Mouse (Mus musculus) hindbrain, embryonic 11.5 days (tissue): Measurements from ENCODE around the gene Mtor. TPM values are rescaled to one million over a fixed set of nuclear protein-coding genes. Genes with fewer than 3 reads are reported as not detected.

Source experiments
- ATAC-seq: fragments of 200-750 bp; cut with Nextera tagmentation; 2 replicates; pipeline ENCODE4 v1.8.0; 2017; ENCODE audit warnings: mild to moderate bottlenecking, moderate TSS enrichment, moderate library complexity; ENCODE audit not compliant: low FRiP score
- DNase-seq: peaks from one replicate; pipeline ENCODE4 v3.0.0-alpha.2; 2015; ENCODE audit warnings: low spot score
- H3K27ac ChIP-seq: fragments of 300-500 bp; sonication (generic); 2 replicates; pipeline ENCODE4 v1.5.1; 2014; ENCODE audit warnings: mild to moderate bottlenecking, low read depth, low read length
- H3K27me3 ChIP-seq: fragments of 300-500 bp; sonication (generic); 2 replicates; pipeline ENCODE4 v1.6.1; 2014; ENCODE audit warnings: mild to moderate bottlenecking, low read length, moderate library complexity, mixed read lengths; ENCODE audit not compliant: control insufficient read depth, insufficient read depth
- H3K36me3 ChIP-seq: fragments of 300-500 bp; sonication (generic); 2 replicates; pipeline ENCODE4 v1.6.1; 2014; ENCODE audit warnings: mild to moderate bottlenecking, low read length, moderate library complexity, mixed read lengths; ENCODE audit not compliant: control insufficient read depth, insufficient read depth
- H3K4me1 ChIP-seq: fragments of 300-500 bp; sonication (generic); replicated peaks from 2 replicates; pipeline ENCODE4 v1.6.1; 2014; ENCODE audit warnings: low read length, mixed read lengths; ENCODE audit not compliant: control insufficient read depth, insufficient read depth
- H3K4me2 ChIP-seq: fragments of 300-500 bp; sonication (generic); replicated peaks from 2 replicates; pipeline ENCODE4 v1.6.1; 2014; ENCODE audit warnings: mild to moderate bottlenecking, low read depth, low read length
- H3K4me3 ChIP-seq: fragments of 300-500 bp; sonication (generic); 2 replicates; pipeline ENCODE4 v1.5.1; 2014; ENCODE audit warnings: low read depth, low read length
- H3K9ac ChIP-seq: fragments of 300-500 bp; sonication (generic); 2 replicates; pipeline ENCODE4 v1.6.1; 2014; ENCODE audit warnings: low read depth, low read length
- H3K9me3 ChIP-seq: fragments of 300-500 bp; sonication (generic); 2 replicates; pipeline ENCODE4 v1.6.1; 2016; ENCODE audit warnings: low read length; ENCODE audit not compliant: control insufficient read depth
- WGBS: fragments of 180-500 bp; shearing (Covaris S2); extraction: QIAGEN DNeasy Blood & Tissue Kit; methylation state at CpG from one replicate; pipeline ENCODE4 v1.1.7; 2014; 5-methylcytosine and 5-hydroxymethylcytosine counted together
- polyA plus RNA-seq: library from polyadenylated mRNA; unstranded; fragments of >200 nt; fragmentation: Nextera tagmentation; extraction: Ambion mirVana; gene quantifications from 2 replicates; pipeline ENCODE4 v1.2.1, GENCODE M21; 2014

The Mtor gene
- polyA plus RNA-seq, 1 experiment from 2014 or later = 33.0 TPM

GRCm38 (mm10) chr4:148468396-148468795 is 20.0 kb downstream of the Mtor start:
- ATAC-seq = no peak
- H3K27me3 ChIP-seq = no peaks in the 10 kb centered on the region
- no peak overlapping the region for H3K4me3 ChIP-seq
- WGBS = 88% methylated on average over 10 of the region's 10 CpGs
- H3K4me2 ChIP-seq = no peak overlapping the region
- no peaks in the 10 kb centered on the region for H3K9me3 ChIP-seq
- H3K9ac ChIP-seq = no peak overlapping the region
- no peak overlapping the region for H3K27ac ChIP-seq
- no peak for DNase-seq
- no peaks in the 10 kb centered on the region for H3K4me1 ChIP-seq
- peaks cover 31% of the 10 kb centered on the region for H3K36me3 ChIP-seq

- no peak overlapping the region for H3K27ac ChIP-seq
- WGBS = 85% methylated on average over 11 of the region's 11 CpGs
- ATAC-seq = no peak
Observed at GRCm38 (mm10) chr4:148469487-148470252, 21.3 kb downstream of the Mtor start.

DNA sequence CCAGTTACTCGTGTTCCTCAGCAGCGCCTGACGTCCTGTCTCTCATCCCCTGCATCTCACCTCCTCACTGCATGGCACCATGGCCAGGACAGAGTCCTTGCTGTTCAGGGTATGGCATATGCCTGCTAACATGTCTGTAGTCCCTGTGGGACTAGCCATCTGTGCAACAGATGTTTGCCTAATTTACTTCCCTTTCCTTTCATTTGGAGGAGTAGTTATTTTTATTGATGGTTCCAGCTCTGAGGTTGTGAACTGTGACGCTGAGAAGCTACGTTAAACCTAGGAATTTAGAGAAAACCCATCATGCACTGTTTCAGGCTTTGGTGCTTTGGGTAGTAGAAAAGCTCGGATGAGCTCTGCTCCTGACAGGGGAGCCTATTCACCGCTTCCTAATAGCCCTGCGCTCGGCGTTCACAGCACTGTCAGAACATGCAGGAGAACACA is 23.0 kb downstream of the Mtor start:
- DNase-seq (peak; percentile 28), ATAC-seq (no peak; the same call in 1 of the 2 replicates)
- H3K27ac ChIP-seq = no peak overlapping the region
- H3K27me3 ChIP-seq = no peaks in the 10 kb centered on the region
- H3K4me3 ChIP-seq = no peak overlapping the region
- no peak overlapping the region for H3K9ac ChIP-seq
- no peaks in the 10 kb centered on the region for H3K9me3 ChIP-seq
- no peaks in the 10 kb centered on the region for H3K4me1 ChIP-seq
- 67% methylated on average over 10 of the region's 10 CpGs for WGBS
- H3K4me2 ChIP-seq = no peak overlapping the region
- peaks cover 25% of the 10 kb centered on the region for H3K36me3 ChIP-seq

More at GRCm38 (mm10) chr4:148469487-148470252, 21.3 kb downstream of the Mtor start:
- H3K4me1 ChIP-seq = no peaks in the 10 kb centered on the region
- DNase-seq = no peak
- H3K9me3 ChIP-seq = no peaks in the 10 kb centered on the region
- H3K9ac ChIP-seq = no peak overlapping the region
- H3K4me3 ChIP-seq = no peak overlapping the region
- H3K36me3 ChIP-seq = peaks cover 26% of the 10 kb centered on the region
- no peaks in the 10 kb centered on the region for H3K27me3 ChIP-seq
- no peak overlapping the region for H3K4me2 ChIP-seq

GRCm38 (mm10) chr4:148472436-148473174 is 24.2 kb downstream of the Mtor start:
- H3K36me3 ChIP-seq = peaks cover 25% of the 10 kb centered on the region
- no peak for ATAC-seq

DNA sequence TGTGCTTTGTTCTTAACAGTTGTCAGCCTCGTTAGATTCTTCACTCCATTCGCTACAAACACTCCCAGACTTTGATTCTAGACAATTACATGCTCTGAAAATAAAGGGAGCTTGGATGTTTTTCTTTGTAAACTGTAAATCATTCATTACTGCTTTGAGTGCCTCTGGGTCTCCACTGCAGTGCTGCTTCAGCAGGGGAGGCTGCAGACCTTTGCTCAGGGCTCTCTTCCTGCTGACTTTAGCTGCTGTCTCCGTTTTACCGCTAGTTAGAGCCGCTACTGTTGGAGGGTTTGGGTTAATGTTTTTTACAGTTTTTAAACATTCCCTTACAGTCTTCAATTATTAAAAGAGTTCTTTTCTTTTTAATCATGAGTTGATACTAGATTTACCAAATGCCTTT is 25.1 kb downstream of the Mtor start:
- WGBS = 93% methylated on average over 5 of the region's 5 CpGs
- no peaks in the 10 kb centered on the region for H3K4me1 ChIP-seq
- ATAC-seq (no peak), DNase-seq (no peak)
- no peak overlapping the region for H3K4me2 ChIP-seq
- H3K9ac ChIP-seq = no peak overlapping the region
- no peaks in the 10 kb centered on the region for H3K27me3 ChIP-seq
- H3K36me3 ChIP-seq = peaks cover 24% of the 10 kb centered on the region
- no peaks in the 10 kb centered on the region for H3K9me3 ChIP-seq
- H3K27ac ChIP-seq = no peak overlapping the region
- H3K4me3 ChIP-seq = no peak overlapping the region

More at GRCm38 (mm10) chr4:148472436-148473174, 24.2 kb downstream of the Mtor start:
- DNase-seq = no peak
- Histone ChIP-seq H3K27me3 (no peaks in the 10 kb centered on the region), H3K27ac (no peak overlapping the region), H3K4me1 (no peaks in the 10 kb centered on the region), H3K9me3 (no peaks in the 10 kb centered on the region), H3K9ac (no peak overlapping the region), H3K4me3 (no peak overlapping the region), H3K4me2 (no peak overlapping the region)
- 95% methylated on average over 8 of the region's 8 CpGs for WGBS

- WGBS = 96% methylated on average over 2 of the region's 2 CpGs
- 0 out of 2 replicates have a peak, but pooled peaks cover 13% of the 10 kb centered on the region for H3K36me3 ChIP-seq
Observed at GRCm38 (mm10) chr4:148480245-148480644, 31.8 kb downstream of the Mtor start.

DNA sequence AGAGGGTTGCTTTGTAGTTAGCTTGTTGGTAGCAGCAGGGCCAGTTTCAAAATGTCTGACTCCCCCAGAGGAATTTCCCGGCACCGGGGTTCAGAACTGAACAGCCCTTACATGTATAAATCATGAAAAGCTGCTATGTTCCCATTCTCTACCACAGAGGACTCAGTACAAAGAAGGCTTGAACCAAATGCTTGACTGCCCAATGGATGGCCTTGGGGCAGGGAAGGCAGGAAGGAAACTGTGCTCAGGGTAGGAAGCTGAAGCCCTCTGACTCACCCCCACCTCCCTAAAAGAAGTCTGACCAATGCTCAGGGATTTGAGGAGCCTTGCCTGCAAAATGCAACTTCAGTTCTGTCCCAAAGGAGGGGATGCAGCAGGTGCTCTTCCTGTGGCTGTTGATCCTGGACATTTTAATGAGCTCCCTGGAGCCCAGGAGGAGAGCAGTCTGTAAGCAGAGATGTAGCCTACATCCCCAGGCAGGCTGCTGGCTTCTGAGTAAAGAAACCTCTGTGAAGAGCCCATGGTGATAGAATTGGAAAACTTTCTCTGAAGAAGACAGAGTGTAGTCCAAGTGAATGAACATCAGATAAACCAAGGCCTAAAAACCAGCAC is 33.3 kb downstream of the Mtor start:
- Histone ChIP-seq H3K4me3 (no peak overlapping the region), H3K9ac (no peak overlapping the region), H3K27ac (no peak overlapping the region), H3K4me2 (no peak overlapping the region), H3K36me3 (peaks cover 16% of the 10 kb centered on the region; the same call in 1 of the 2 replicates), H3K27me3 (no peaks in the 10 kb centered on the region), H3K4me1 (no peaks in the 10 kb centered on the region), H3K9me3 (no peaks in the 10 kb centered on the region)
- 93% methylated on average over 2 of the region's 2 CpGs for WGBS
- no peak for DNase-seq
- ATAC-seq = no peak

More at GRCm38 (mm10) chr4:148480245-148480644, 31.8 kb downstream of the Mtor start:
- Histone ChIP-seq H3K4me2 (no peak overlapping the region), H3K27me3 (no peaks in the 10 kb centered on the region), H3K27ac (no peak overlapping the region), H3K4me3 (no peak overlapping the region), H3K9ac (no peak overlapping the region), H3K4me1 (no peaks in the 10 kb centered on the region), H3K9me3 (no peaks in the 10 kb centered on the region)
- ATAC-seq (no peak), DNase-seq (no peak)

- 96% methylated on average over 12 of the region's 12 CpGs for WGBS
- H3K4me1 ChIP-seq = no peaks in the 10 kb centered on the region
- H3K27ac ChIP-seq = no peak overlapping the region
- no peak for ATAC-seq
- no peaks in the 10 kb centered on the region for H3K9me3 ChIP-seq
- DNase-seq = no peak
- no peak overlapping the region for H3K4me3 ChIP-seq
- H3K4me2 ChIP-seq = no peak overlapping the region
- peaks cover 21% of the 10 kb centered on the region; the same call in 1 of the 2 replicates for H3K36me3 ChIP-seq
- no peaks in the 10 kb centered on the region for H3K27me3 ChIP-seq
- no peak overlapping the region for H3K9ac ChIP-seq
Observed at GRCm38 (mm10) chr4:148484511-148484910, 36.1 kb downstream of the Mtor start.
